In the genomic region with DNA sequence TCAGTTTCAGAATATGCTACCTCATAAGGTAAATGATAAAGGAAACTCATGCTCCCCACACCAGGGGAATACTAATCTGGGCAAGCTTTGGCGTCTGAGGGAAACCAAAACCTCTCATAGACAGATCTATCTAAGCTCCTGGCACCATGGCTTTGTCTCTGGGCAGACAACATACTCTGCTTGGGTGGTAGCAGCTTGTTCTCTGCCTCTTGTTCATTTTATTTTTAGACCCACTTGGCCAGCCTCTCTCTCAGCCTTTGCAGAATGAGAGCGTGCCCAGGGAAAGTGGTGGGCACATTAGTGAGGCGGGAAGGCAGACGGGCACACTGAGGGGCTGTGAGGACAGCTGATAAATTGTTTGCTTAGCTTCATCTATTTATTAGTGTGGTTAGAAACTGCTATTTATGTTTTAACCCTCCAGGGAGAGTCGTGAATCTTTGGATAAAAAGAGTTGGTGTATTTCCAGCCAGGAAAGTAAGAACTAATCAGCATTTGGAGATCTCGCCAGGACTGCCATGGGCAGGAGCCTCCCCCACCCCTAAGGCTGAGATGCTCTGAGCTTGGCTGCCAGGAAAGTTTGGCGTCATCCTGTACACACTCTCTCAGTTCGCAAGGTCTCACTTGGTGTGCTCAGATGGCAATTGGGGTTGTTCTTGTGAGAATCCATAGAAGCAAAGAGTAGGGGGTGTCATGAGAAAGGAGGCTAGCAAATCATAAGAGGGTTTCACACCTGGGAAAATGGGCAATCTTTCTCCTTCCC, we compare ENCODE assay signal across 12 mouse cellular contexts.
DNase-seq lines count a peak whose midpoint lies in the region; ATAC-seq lines count a peak whose summit lies in the region.
"Had no signal": no experiment of that assay in that cellular context is flagged by ENCODE, and none has a peak within 500 bp of the region (broad histone marks: within the 10 kb centered on the region; RNA-seq: fewer than 3 reads in every experiment).

No protein-coding gene starts in this region.

- ATAC-seq in forebrain, embryonic 15.5 days (replicated peaks), result peak; percentile 71; the same call in 1 of the 2 replicates
- ATAC-seq in forebrain, embryonic 16.5 days, result peak; percentile 80
- no peak for ATAC-seq in megakaryocyte-erythroid progenitor cell, adult 5-6 weeks (replicated peaks; ENCODE audit: low FRiP score, low TSS enrichment, poor library complexity, severe bottlenecking)
- ATAC-seq: midbrain, embryonic 13.5 days had no signal

- no peak overlapping the region for H3K27ac ChIP-seq in forebrain, embryonic 15.5 days (replicated peaks)
- H3K27ac ChIP-seq in forebrain, embryonic 10.5 days, result no peak overlapping the region
- no peak overlapping the region for H3K27ac ChIP-seq in forebrain, embryonic 16.5 days (ENCODE audit: low read length)
- H3K27ac ChIP-seq: embryonic facial prominence, embryonic 15.5 days; liver, embryonic 14.5 days; midbrain, embryonic 13.5 days had no signal

- WGBS in forebrain, embryonic 15.5 days, result 59% methylated on average over 8 of the region's 8 CpGs
- WGBS in forebrain, embryonic 10.5 days, result 85% methylated on average over 8 of the region's 8 CpGs
- 56% methylated on average over 8 of the region's 8 CpGs for WGBS in forebrain, embryonic 16.5 days

- no peaks in the 10 kb centered on the region for H3K4me1 ChIP-seq in forebrain, embryonic 15.5 days
- H3K4me1 ChIP-seq in forebrain, embryonic 10.5 days, result no peaks in the 10 kb centered on the region
- no peaks in the 10 kb centered on the region for H3K4me1 ChIP-seq in forebrain, embryonic 16.5 days (replicated peaks; ENCODE audit: control insufficient read depth, insufficient read depth, low read length)
- H3K4me1 ChIP-seq: embryonic facial prominence, embryonic 15.5 days; midbrain, embryonic 13.5 days had no signal

- no peaks in the 10 kb centered on the region for H3K36me3 ChIP-seq in forebrain, embryonic 15.5 days
- H3K36me3 ChIP-seq in forebrain, embryonic 10.5 days (replicated peaks), result no peaks in the 10 kb centered on the region
- no peaks in the 10 kb centered on the region for H3K36me3 ChIP-seq in forebrain, embryonic 16.5 days (ENCODE audit: control insufficient read depth, insufficient read depth)
- H3K36me3 ChIP-seq: embryonic facial prominence, embryonic 15.5 days; midbrain, embryonic 13.5 days had no signal

- H3K4me2 ChIP-seq in forebrain, embryonic 15.5 days (replicated peaks), result no peak overlapping the region
- H3K4me2 ChIP-seq in forebrain, embryonic 16.5 days (ENCODE audit: low read length), result no peak overlapping the region
- H3K4me2 ChIP-seq: embryonic facial prominence, embryonic 15.5 days; midbrain, embryonic 13.5 days had no signal

- H3K9ac ChIP-seq in forebrain, embryonic 15.5 days (replicated peaks), result no peak overlapping the region
- H3K9ac ChIP-seq in forebrain, embryonic 16.5 days (replicated peaks; ENCODE audit: low read depth, low read length), result no peak overlapping the region
- H3K9ac ChIP-seq: embryonic facial prominence, embryonic 15.5 days; liver, embryonic 14.5 days; midbrain, embryonic 13.5 days had no signal

- intact Hi-C loops in gastrocnemius, postnatal 36 days (cut with DNase I), result no loop called here

- no peaks in the 10 kb centered on the region for H3K9me3 ChIP-seq in forebrain, embryonic 15.5 days
- no peaks in the 10 kb centered on the region for H3K9me3 ChIP-seq in forebrain, embryonic 10.5 days
- no peaks in the 10 kb centered on the region for H3K9me3 ChIP-seq in forebrain, embryonic 16.5 days (ENCODE audit: control insufficient read depth, low read length)
- H3K9me3 ChIP-seq: embryonic facial prominence, embryonic 15.5 days; midbrain, embryonic 13.5 days had no signal

- DNase-seq in forebrain, embryonic 10.5 days (ENCODE audit: extremely low spot score, low spot score), result no peak
- peak; percentile 17 for DNase-seq in Muller cell, postnatal 12 days (ENCODE audit: inconsistent ontology term)
- peak; percentile 69 for DNase-seq in layer of hippocampus, adult 9-11 months
- no peak for DNase-seq in kidney, postnatal 4 days
- DNase-seq in gastrocnemius, postnatal 36 days, result no peak
- DNase-seq: kidney, postnatal 10 days had no signal

- H3K27me3 ChIP-seq in forebrain, embryonic 15.5 days, result no peaks in the 10 kb centered on the region
- H3K27me3 ChIP-seq in forebrain, embryonic 10.5 days (ENCODE audit: poor library complexity, severe bottlenecking), result peaks cover 62% of the 10 kb centered on the region
- no peaks in the 10 kb centered on the region for H3K27me3 ChIP-seq in forebrain, embryonic 16.5 days (replicated peaks; ENCODE audit: control insufficient read depth, insufficient read depth, low read length)
- H3K27me3 ChIP-seq: midbrain, embryonic 13.5 days had no signal

- H3K4me3 ChIP-seq in forebrain, embryonic 15.5 days, result no peak overlapping the region
- no peak overlapping the region for H3K4me3 ChIP-seq in forebrain, embryonic 10.5 days
- no peak overlapping the region for H3K4me3 ChIP-seq in forebrain, embryonic 16.5 days (replicated peaks; ENCODE audit: low read length)
- H3K4me3 ChIP-seq: embryonic facial prominence, embryonic 15.5 days; midbrain, embryonic 13.5 days had no signal

Comparison
In these comparisons a context has a peak if more than half of its experiments do, and no peak if none do; other contexts are left out.
1. DNase-seq: peak in Muller cell, postnatal 12 days (single experiment) and layer of hippocampus, adult 9-11 months (single experiment); none in forebrain, embryonic 10.5 days (single experiment), kidney, postnatal 4 days (0 of 2) and gastrocnemius, postnatal 36 days (0 of 2).